Mouse (Mus musculus): Measurements from ENCODE around the gene Thegl. TPM values are rescaled to one million over a fixed set of nuclear protein-coding genes. Genes with fewer than 3 reads are reported as not detected.

Gene Thegl
- total RNA-seq, 2 experiments from 2014 or later, result 1.4 to 1.6 TPM

- no peak overlapping the region for H3K4me3 ChIP-seq
- no peak for DNase-seq (ENCODE audit: low spot score in 2 of 2)
- peak overlapping the region; percentile 54; the same call in 1 of the 2 replicates for H3K27ac ChIP-seq
- no peak for TF ChIP-seq CTCF (conservative IDR thresholded peaks at IDR 0.05)
Measured at GRCm38 (mm10) chr5:77102522-77103365, 86.9 kb downstream of the Thegl start.

- DNase-seq (ENCODE audit: low spot score in 2 of 2), result no peak
- no peak for TF ChIP-seq CTCF (conservative IDR thresholded peaks at IDR 0.05)
- H3K27ac ChIP-seq, result no peak overlapping the region
- no peak overlapping the region for H3K4me3 ChIP-seq
Measured at GRCm38 (mm10) chr5:77107146-77107822, 91.5 kb downstream of the Thegl start.

GRCm38 (mm10) chr5:77108806-77109205, 93.0 kb downstream of the Thegl start:
- no peak for TF ChIP-seq CTCF (conservative IDR thresholded peaks at IDR 0.05)
- H3K27ac ChIP-seq, result no peak overlapping the region
- DNase-seq (ENCODE audit: low spot score in 2 of 2), result no peak
- H3K4me3 ChIP-seq, result no peak overlapping the region

GRCm38 (mm10) chr5:77109814-77110213, 94.0 kb downstream of the Thegl start:
- no peak overlapping the region for H3K27ac ChIP-seq
- TF ChIP-seq CTCF (conservative IDR thresholded peaks at IDR 0.05), result no peak
- H3K4me3 ChIP-seq, result no peak overlapping the region
- no peak for DNase-seq (ENCODE audit: low spot score in 2 of 2)

Other genes starting within 250 kb of the Thegl start
- 10 to 100 TPM; 27.9 to 28.9 TPM for gene Aasdh, start 110.5 kb upstream of the Thegl start, total RNA-seq (2021)
- gene Paics, start 64.7 kb upstream of the Thegl start, total RNA-seq (2021), result 10 to 100 TPM; 90.4 to 92.5 TPM
- gene Ppat, start 64.4 kb upstream of the Thegl start, total RNA-seq (2021), result 10 to 100 TPM; 15.7 to 17.8 TPM
- gene Srp72, start 41.3 kb upstream of the Thegl start, total RNA-seq (2021), result 100 to 1,000 TPM; 104 to 111 TPM
- 1 to 10 TPM in 1 of 2 experiments, not detected in 1; 1.0 TPM for gene Arl9, start 12.0 kb upstream of the Thegl start, total RNA-seq (2021)
- 10 to 100 TPM; 81.8 to 81.9 TPM for gene Hopx, start 99.1 kb downstream of the Thegl start, total RNA-seq (2021)
- gene Spink2, start 195.4 kb downstream of the Thegl start, total RNA-seq (2021), result not detected
- gene Rest, start 249.5 kb downstream of the Thegl start, total RNA-seq (2021), result 1 to 10 TPM; 3.4 to 4.4 TPM

Data from layer of hippocampus, adult 2 months (tissue).